Mouse (Mus musculus): ENCODE measurements around the gene Lpin2. TPM values are rescaled to one million over a fixed set of nuclear protein-coding genes. Genes with fewer than 3 reads are reported as not detected.

Gene Lpin2
- polyA plus RNA-seq, 1 experiment from 2014 or later: 45.6 TPM

GRCm38 (mm10) chr17:71137334-71137721, 45.0 kb upstream of the Lpin2 start:
- H3K4me1 ChIP-seq (replicated peaks; ENCODE audit: insufficient read depth, low read length): peaks cover 23% of the 10 kb centered on the region
- no peak overlapping the region for H3K4me2 ChIP-seq (ENCODE audit: low read length)
- DNase-seq (ENCODE audit: low spot score): no peak
- H3K27me3 ChIP-seq (ENCODE audit: insufficient read depth, low read length): no peaks in the 10 kb centered on the region
- ATAC-seq (replicated peaks; ENCODE audit: low FRiP score, low read depth): 0 out of 2 replicates have a peak, but pooled peaks have one; percentile 19
- no peaks in the 10 kb centered on the region for H3K9me3 ChIP-seq (replicated peaks; ENCODE audit: low read length)
- H3K36me3 ChIP-seq (ENCODE audit: insufficient read depth, low read length): no peaks in the 10 kb centered on the region
- no peak overlapping the region for H3K9ac ChIP-seq (ENCODE audit: low read depth, low read length)
- no peak for TF ChIP-seq CTCF (IDR thresholded peaks at IDR 0.05; ENCODE audit: low read depth)
- 69% methylated on average over 2 of the region's 2 CpGs for WGBS
- H3K27ac ChIP-seq: no peak overlapping the region
- H3K4me3 ChIP-seq (replicated peaks; ENCODE audit: low read depth, low read length): no peak overlapping the region

GRCm38 (mm10) chr17:71142068-71142467, 40.3 kb upstream of the Lpin2 start:
- 80% methylated on average over 4 of the region's 4 CpGs for WGBS
- no peak for DNase-seq (ENCODE audit: low spot score)
- H3K9ac ChIP-seq (ENCODE audit: low read depth, low read length): no peak overlapping the region

GRCm38 (mm10) chr17:71143155-71143554, 39.2 kb upstream of the Lpin2 start:
- WGBS: 63% methylated on average over 4 of the region's 4 CpGs
- H3K4me3 ChIP-seq (replicated peaks; ENCODE audit: low read depth, low read length): no peak overlapping the region
- no peak overlapping the region for H3K4me2 ChIP-seq (ENCODE audit: low read length)
- no peaks in the 10 kb centered on the region for H3K9me3 ChIP-seq (replicated peaks; ENCODE audit: low read length)
- H3K36me3 ChIP-seq (ENCODE audit: insufficient read depth, low read length): no peaks in the 10 kb centered on the region
- no peak overlapping the region for H3K27ac ChIP-seq
- H3K9ac ChIP-seq (ENCODE audit: low read depth, low read length): no peak overlapping the region
- DNase-seq (ENCODE audit: low spot score) (no peak), ATAC-seq (replicated peaks; ENCODE audit: low FRiP score, low read depth) (no peak)
- H3K4me1 ChIP-seq (replicated peaks; ENCODE audit: insufficient read depth, low read length): no peaks in the 10 kb centered on the region
- TF ChIP-seq CTCF (IDR thresholded peaks at IDR 0.05; ENCODE audit: low read depth): no peak
- no peaks in the 10 kb centered on the region for H3K27me3 ChIP-seq (ENCODE audit: insufficient read depth, low read length)

More at GRCm38 (mm10) chr17:71142068-71142467, 40.3 kb upstream of the Lpin2 start:
- no peaks in the 10 kb centered on the region for H3K27me3 ChIP-seq (ENCODE audit: insufficient read depth, low read length)
- no peaks in the 10 kb centered on the region for H3K36me3 ChIP-seq (ENCODE audit: insufficient read depth, low read length)
- no peak for ATAC-seq (replicated peaks; ENCODE audit: low FRiP score, low read depth)
- no peak overlapping the region for H3K4me3 ChIP-seq (replicated peaks; ENCODE audit: low read depth, low read length)
- H3K4me2 ChIP-seq (ENCODE audit: low read length): no peak overlapping the region
- H3K9me3 ChIP-seq (replicated peaks; ENCODE audit: low read length): no peaks in the 10 kb centered on the region
- H3K4me1 ChIP-seq (replicated peaks; ENCODE audit: insufficient read depth, low read length): no peaks in the 10 kb centered on the region
- no peak overlapping the region for H3K27ac ChIP-seq
- TF ChIP-seq CTCF (IDR thresholded peaks at IDR 0.05; ENCODE audit: low read depth): no peak

GRCm38 (mm10) chr17:71144322-71145116, 37.8 kb upstream of the Lpin2 start:
- H3K4me1 ChIP-seq (replicated peaks; ENCODE audit: insufficient read depth, low read length): no peaks in the 10 kb centered on the region
- TF ChIP-seq CTCF (IDR thresholded peaks at IDR 0.05; ENCODE audit: low read depth): no peak
- no peaks in the 10 kb centered on the region for H3K36me3 ChIP-seq (ENCODE audit: insufficient read depth, low read length)
- H3K4me2 ChIP-seq (ENCODE audit: low read length): no peak overlapping the region
- no peak overlapping the region for H3K27ac ChIP-seq
- H3K9me3 ChIP-seq (replicated peaks; ENCODE audit: low read length): no peaks in the 10 kb centered on the region
- ATAC-seq (replicated peaks; ENCODE audit: low FRiP score, low read depth) (no peak), DNase-seq (ENCODE audit: low spot score) (no peak)
- H3K27me3 ChIP-seq (ENCODE audit: insufficient read depth, low read length): no peaks in the 10 kb centered on the region
- no peak overlapping the region for H3K4me3 ChIP-seq (replicated peaks; ENCODE audit: low read depth, low read length)
- no peak overlapping the region for H3K9ac ChIP-seq (ENCODE audit: low read depth, low read length)
- WGBS: 82% methylated on average over 19 of the region's 19 CpGs

GRCm38 (mm10) chr17:71145248-71145961, 37.0 kb upstream of the Lpin2 start:
- DNase-seq (ENCODE audit: low spot score) (no peak), ATAC-seq (replicated peaks; ENCODE audit: low FRiP score, low read depth) (no peak)
- no peaks in the 10 kb centered on the region for H3K27me3 ChIP-seq (ENCODE audit: insufficient read depth, low read length)
- H3K36me3 ChIP-seq (ENCODE audit: insufficient read depth, low read length): no peaks in the 10 kb centered on the region
- no peaks in the 10 kb centered on the region for H3K4me1 ChIP-seq (replicated peaks; ENCODE audit: insufficient read depth, low read length)
- 92% methylated on average over 1 of the region's 1 CpGs for WGBS
- H3K9ac ChIP-seq (ENCODE audit: low read depth, low read length): no peak overlapping the region
- H3K9me3 ChIP-seq (replicated peaks; ENCODE audit: low read length): no peaks in the 10 kb centered on the region
- H3K4me2 ChIP-seq (ENCODE audit: low read length): no peak overlapping the region
- H3K27ac ChIP-seq: no peak overlapping the region
- TF ChIP-seq CTCF (IDR thresholded peaks at IDR 0.05; ENCODE audit: low read depth): no peak
- no peak overlapping the region for H3K4me3 ChIP-seq (replicated peaks; ENCODE audit: low read depth, low read length)

- no peak for TF ChIP-seq CTCF (IDR thresholded peaks at IDR 0.05; ENCODE audit: low read depth)
- no peak; the same call in 1 of the 2 replicates for ATAC-seq (replicated peaks; ENCODE audit: low FRiP score, low read depth)
- H3K4me1 ChIP-seq (replicated peaks; ENCODE audit: insufficient read depth, low read length): peaks cover 12% of the 10 kb centered on the region
- H3K36me3 ChIP-seq (ENCODE audit: insufficient read depth, low read length): no peaks in the 10 kb centered on the region
- H3K4me2 ChIP-seq (ENCODE audit: low read length): no peak overlapping the region; the same call in 1 of the 2 replicates
- peak overlapping the region; percentile 70 for H3K27ac ChIP-seq
- WGBS: 22% methylated on average over 4 of the region's 4 CpGs
- H3K27me3 ChIP-seq (ENCODE audit: insufficient read depth, low read length): no peaks in the 10 kb centered on the region
- no peak overlapping the region for H3K9ac ChIP-seq (ENCODE audit: low read depth, low read length)
- peak; percentile 79 for DNase-seq (ENCODE audit: low spot score)
- H3K4me3 ChIP-seq (replicated peaks; ENCODE audit: low read depth, low read length): no peak overlapping the region
- H3K9me3 ChIP-seq (replicated peaks; ENCODE audit: low read length): no peaks in the 10 kb centered on the region
Observed at GRCm38 (mm10) chr17:71153356-71153755, 29.0 kb upstream of the Lpin2 start.
